Mouse (Mus musculus): ENCODE results near the gene Gimap5. TPM values are rescaled to one million over a fixed set of nuclear protein-coding genes. Genes with fewer than 3 reads are reported as not detected.
A peak's percentile ranks its signal among the peaks of the same experiment; 100 is the strongest.

Gene Gimap5
- polyA plus RNA-seq, 1 experiment from 2014 or later: 0.71 TPM

GRCm38 (mm10) chr6:48704146-48704545 is 41.9 kb upstream of the Gimap5 start:
- Histone ChIP-seq H3K4me2 (ENCODE audit: low read depth, low read length, severe bottlenecking) (no peak overlapping the region), H3K4me3 (ENCODE audit: low read depth, low read length) (no peak overlapping the region), H3K9ac (ENCODE audit: low read length) (no peak overlapping the region), H3K9me3 (ENCODE audit: control insufficient read depth, low read length) (no peaks in the 10 kb centered on the region), H3K27me3 (ENCODE audit: control insufficient read depth, insufficient read depth, low read length) (no peaks in the 10 kb centered on the region), H3K36me3 (ENCODE audit: control insufficient read depth, insufficient read depth, low read length) (no peaks in the 10 kb centered on the region), H3K4me1 (replicated peaks; ENCODE audit: control insufficient read depth, insufficient read depth, low read length) (no peaks in the 10 kb centered on the region), H3K27ac (ENCODE audit: low read depth, low read length) (no peak overlapping the region)
- DNase-seq (ENCODE audit: low spot score) (no peak), ATAC-seq (replicated peaks; ENCODE audit: low FRiP score) (no peak)

- no peak overlapping the region for H3K4me2 ChIP-seq (ENCODE audit: low read depth, low read length, severe bottlenecking)
- H3K4me3 ChIP-seq (ENCODE audit: low read depth, low read length): no peak overlapping the region
- ATAC-seq (replicated peaks; ENCODE audit: low FRiP score): no peak
- H3K9ac ChIP-seq (ENCODE audit: low read length): no peak overlapping the region
- WGBS: 49% methylated on average over 3 of the region's 3 CpGs
- H3K4me1 ChIP-seq (replicated peaks; ENCODE audit: control insufficient read depth, insufficient read depth, low read length): no peaks in the 10 kb centered on the region
- H3K9me3 ChIP-seq (ENCODE audit: control insufficient read depth, low read length): no peaks in the 10 kb centered on the region
- no peaks in the 10 kb centered on the region for H3K36me3 ChIP-seq (ENCODE audit: control insufficient read depth, insufficient read depth, low read length)
- no peak for DNase-seq (ENCODE audit: low spot score)
- no peaks in the 10 kb centered on the region for H3K27me3 ChIP-seq (ENCODE audit: control insufficient read depth, insufficient read depth, low read length)
- no peak overlapping the region for H3K27ac ChIP-seq (ENCODE audit: low read depth, low read length)
These were observed 39.9 kb upstream of the Gimap5 start for GRCm38 (mm10) chr6:48706130-48706529.

DNA sequence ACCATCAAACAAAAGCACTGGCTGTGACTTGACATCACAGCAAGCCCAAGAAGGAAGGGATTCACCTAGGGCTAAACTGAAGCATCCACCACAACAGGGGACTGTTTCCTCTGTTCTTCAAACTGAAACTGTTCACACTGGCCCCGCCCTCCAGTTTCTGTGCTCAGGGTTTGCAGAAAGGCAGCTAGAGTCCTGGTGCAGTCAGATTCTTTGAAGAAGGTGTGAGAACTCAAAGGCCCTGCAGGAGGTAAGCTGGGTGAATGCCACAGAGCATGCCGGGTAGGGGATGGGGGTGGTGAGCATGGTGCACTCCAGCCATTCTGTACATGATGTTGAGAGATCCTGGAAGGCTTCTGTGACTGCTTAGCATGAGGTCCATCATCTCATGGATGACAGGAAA is 27.5 kb upstream of the Gimap5 start, which contains the start of the genes Gm28053 and Gimap7:
Gm28053 (plus strand) TSS at position 153 of the 400 bp plus-strand sequence.
Gimap7 (plus strand) TSS at position 167 of the 400 bp plus-strand sequence.
- H3K27ac ChIP-seq (ENCODE audit: low read depth, low read length): no peak within 1 kb of the TSS
- H3K4me3 ChIP-seq (ENCODE audit: low read depth, low read length): no peak within 1 kb of the TSS
- whole genome bisulfite sequencing: 52% methylated on average over 2 of the region's 2 CpGs
- H3K36me3 ChIP-seq (ENCODE audit: control insufficient read depth, insufficient read depth, low read length): no peaks in the 10 kb centered on the region
- no peaks in the 10 kb centered on the region for H3K9me3 ChIP-seq (ENCODE audit: control insufficient read depth, low read length)
- no peaks in the 10 kb centered on the region for H3K27me3 ChIP-seq (ENCODE audit: control insufficient read depth, insufficient read depth, low read length)
- DNase-seq (ENCODE audit: low spot score) (no peak), ATAC-seq (replicated peaks; ENCODE audit: low FRiP score) (no peak)
- no peak within 1 kb of the TSS for H3K4me2 ChIP-seq (ENCODE audit: low read depth, low read length, severe bottlenecking)
- H3K4me1 ChIP-seq (replicated peaks; ENCODE audit: control insufficient read depth, insufficient read depth, low read length): no peaks in the 10 kb centered on the region
- H3K9ac ChIP-seq (ENCODE audit: low read length): no peak within 1 kb of the TSS

- H3K4me1 ChIP-seq (replicated peaks; ENCODE audit: control insufficient read depth, insufficient read depth, low read length): no peaks in the 10 kb centered on the region
- no peak for DNase-seq (ENCODE audit: low spot score)
- H3K4me3 ChIP-seq (ENCODE audit: low read depth, low read length): no peak overlapping the region
- no peak overlapping the region for H3K9ac ChIP-seq (ENCODE audit: low read length)
- H3K27ac ChIP-seq (ENCODE audit: low read depth, low read length): no peak overlapping the region
- ATAC-seq (replicated peaks; ENCODE audit: low FRiP score): no peak
- H3K9me3 ChIP-seq (ENCODE audit: control insufficient read depth, low read length): no peaks in the 10 kb centered on the region
- H3K36me3 ChIP-seq (ENCODE audit: control insufficient read depth, insufficient read depth, low read length): no peaks in the 10 kb centered on the region
- H3K27me3 ChIP-seq (ENCODE audit: control insufficient read depth, insufficient read depth, low read length): no peaks in the 10 kb centered on the region
- no peak overlapping the region for H3K4me2 ChIP-seq (ENCODE audit: low read depth, low read length, severe bottlenecking)
- 85% methylated on average over 4 of the region's 4 CpGs for WGBS
These were observed 25.7 kb upstream of the Gimap5 start for GRCm38 (mm10) chr6:48720326-48720725.

- DNase-seq (ENCODE audit: low spot score): no peak
- Histone ChIP-seq H3K27me3 (ENCODE audit: control insufficient read depth, insufficient read depth, low read length) (no peaks in the 10 kb centered on the region), H3K9ac (ENCODE audit: low read length) (no peak overlapping the region), H3K36me3 (ENCODE audit: control insufficient read depth, insufficient read depth, low read length) (no peaks in the 10 kb centered on the region), H3K27ac (ENCODE audit: low read depth, low read length) (no peak overlapping the region), H3K9me3 (ENCODE audit: control insufficient read depth, low read length) (no peaks in the 10 kb centered on the region), H3K4me1 (replicated peaks; ENCODE audit: control insufficient read depth, insufficient read depth, low read length) (no peaks in the 10 kb centered on the region), H3K4me3 (ENCODE audit: low read depth, low read length) (no peak overlapping the region), H3K4me2 (ENCODE audit: low read depth, low read length, severe bottlenecking) (no peak overlapping the region)
- ATAC-seq (replicated peaks; ENCODE audit: low FRiP score): no peak
- WGBS: 91% methylated on average over 8 of the region's 8 CpGs
These were observed 22.5 kb upstream of the Gimap5 start for GRCm38 (mm10) chr6:48723468-48723867.

GRCm38 (mm10) chr6:48725476-48725875 is 20.5 kb upstream of the Gimap5 start:
- H3K4me3 ChIP-seq (ENCODE audit: low read depth, low read length): no peak overlapping the region
- no peak for DNase-seq (ENCODE audit: low spot score)

DNA sequence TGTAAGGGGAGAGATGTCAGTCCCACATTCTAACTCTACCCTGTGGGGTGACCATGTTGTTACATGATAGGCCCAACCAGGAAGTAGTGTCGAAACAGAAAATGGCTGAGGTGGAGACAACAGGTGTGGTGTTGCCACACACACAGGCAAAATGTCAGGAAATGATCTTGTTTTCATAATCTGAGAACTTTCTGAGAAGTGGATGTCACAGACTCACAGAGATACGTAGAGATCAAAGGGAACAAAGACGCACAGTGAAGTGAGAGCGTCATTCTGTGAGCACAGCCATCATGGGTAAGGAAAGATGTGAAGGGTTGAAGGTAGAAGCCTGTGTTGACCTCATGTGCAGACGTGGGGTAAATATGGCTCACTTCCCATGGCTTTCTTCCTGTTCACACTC is 18.2 kb upstream of the Gimap5 start:
- DNase-seq (ENCODE audit: low spot score): no peak
- no peak for ATAC-seq (replicated peaks; ENCODE audit: low FRiP score)
- no peak overlapping the region for H3K4me3 ChIP-seq (ENCODE audit: low read depth, low read length)
- 92% methylated on average over 5 of the region's 5 CpGs for WGBS
- H3K4me2 ChIP-seq (ENCODE audit: low read depth, low read length, severe bottlenecking): no peak overlapping the region
- H3K9ac ChIP-seq (ENCODE audit: low read length): no peak overlapping the region
- no peaks in the 10 kb centered on the region for H3K9me3 ChIP-seq (ENCODE audit: control insufficient read depth, low read length)
- H3K36me3 ChIP-seq (ENCODE audit: control insufficient read depth, insufficient read depth, low read length): no peaks in the 10 kb centered on the region
- no peaks in the 10 kb centered on the region for H3K27me3 ChIP-seq (ENCODE audit: control insufficient read depth, insufficient read depth, low read length)
- no peaks in the 10 kb centered on the region for H3K4me1 ChIP-seq (replicated peaks; ENCODE audit: control insufficient read depth, insufficient read depth, low read length)
- no peak overlapping the region for H3K27ac ChIP-seq (ENCODE audit: low read depth, low read length)

More at GRCm38 (mm10) chr6:48725476-48725875, 20.5 kb upstream of the Gimap5 start:
- no peak overlapping the region for H3K27ac ChIP-seq (ENCODE audit: low read depth, low read length)
- no peaks in the 10 kb centered on the region for H3K27me3 ChIP-seq (ENCODE audit: control insufficient read depth, insufficient read depth, low read length)
- H3K9ac ChIP-seq (ENCODE audit: low read length): no peak overlapping the region
- H3K9me3 ChIP-seq (ENCODE audit: control insufficient read depth, low read length): no peaks in the 10 kb centered on the region
- WGBS: 0% methylated on average over 1 of the region's 1 CpGs
- H3K36me3 ChIP-seq (ENCODE audit: control insufficient read depth, insufficient read depth, low read length): no peaks in the 10 kb centered on the region
- no peaks in the 10 kb centered on the region for H3K4me1 ChIP-seq (replicated peaks; ENCODE audit: control insufficient read depth, insufficient read depth, low read length)
- 0 out of 2 replicates have a peak, but pooled peaks have one; percentile 18 for ATAC-seq (replicated peaks; ENCODE audit: low FRiP score)
- no peak overlapping the region for H3K4me2 ChIP-seq (ENCODE audit: low read depth, low read length, severe bottlenecking)

- H3K4me2 ChIP-seq (ENCODE audit: low read depth, low read length, severe bottlenecking): no peak overlapping the region
- ATAC-seq (replicated peaks; ENCODE audit: low FRiP score): no peak
- H3K27ac ChIP-seq (ENCODE audit: low read depth, low read length): no peak overlapping the region
- no peaks in the 10 kb centered on the region for H3K9me3 ChIP-seq (ENCODE audit: control insufficient read depth, low read length)
- no peaks in the 10 kb centered on the region for H3K36me3 ChIP-seq (ENCODE audit: control insufficient read depth, insufficient read depth, low read length)
- H3K27me3 ChIP-seq (ENCODE audit: control insufficient read depth, insufficient read depth, low read length): no peaks in the 10 kb centered on the region
- no peaks in the 10 kb centered on the region for H3K4me1 ChIP-seq (replicated peaks; ENCODE audit: control insufficient read depth, insufficient read depth, low read length)
- DNase-seq (ENCODE audit: low spot score): no peak
- WGBS: 59% methylated on average over 8 of the region's 8 CpGs
- H3K4me3 ChIP-seq (ENCODE audit: low read depth, low read length): no peak overlapping the region
- no peak overlapping the region for H3K9ac ChIP-seq (ENCODE audit: low read length)
These were observed 13.1 kb upstream of the Gimap5 start for GRCm38 (mm10) chr6:48732864-48733304.

DNA sequence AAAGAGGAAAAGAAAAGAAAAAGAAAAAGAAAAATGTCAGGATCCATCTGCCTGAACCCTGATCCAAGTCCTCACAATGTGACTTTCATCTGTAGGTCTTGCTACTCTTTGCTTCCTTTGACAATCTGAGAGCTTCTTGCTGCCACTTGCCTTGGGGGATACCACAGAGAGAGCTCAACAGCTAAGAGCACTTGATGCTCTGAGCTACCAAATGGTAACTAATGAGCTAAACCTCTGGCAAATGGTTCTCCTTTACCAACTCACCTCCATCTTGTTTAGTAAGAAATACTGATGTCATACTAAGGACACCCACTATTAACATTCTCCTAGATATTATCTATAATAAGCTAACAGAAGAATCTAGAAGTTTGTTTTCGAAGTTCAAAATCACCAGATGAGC is 12.3 kb upstream of the Gimap5 start:
- Histone ChIP-seq H3K9ac (ENCODE audit: low read length) (no peak overlapping the region), H3K36me3 (ENCODE audit: control insufficient read depth, insufficient read depth, low read length) (no peaks in the 10 kb centered on the region), H3K4me3 (ENCODE audit: low read depth, low read length) (no peak overlapping the region), H3K27ac (ENCODE audit: low read depth, low read length) (no peak overlapping the region), H3K4me1 (replicated peaks; ENCODE audit: control insufficient read depth, insufficient read depth, low read length) (no peaks in the 10 kb centered on the region), H3K27me3 (ENCODE audit: control insufficient read depth, insufficient read depth, low read length) (no peaks in the 10 kb centered on the region), H3K9me3 (ENCODE audit: control insufficient read depth, low read length) (no peaks in the 10 kb centered on the region), H3K4me2 (ENCODE audit: low read depth, low read length, severe bottlenecking) (no peak overlapping the region)
- 76% methylated on average over 1 of the region's 1 CpGs for WGBS
- DNase-seq (ENCODE audit: low spot score) (no peak), ATAC-seq (replicated peaks; ENCODE audit: low FRiP score) (no peak)

All from forebrain, embryonic 11.5 days (tissue).